Mouse (Mus musculus) heart, postnatal 0 days (tissue): ENCODE results near the gene Agbl4.

Source experiments
- CTCF ChIP-seq: IDR thresholded peaks from 2 replicates; pipeline ENCODE4 v1.5.1; 2016; ENCODE audit warnings: antibody characterized with exemption, control low read depth, low read depth
- EP300 ChIP-seq: IDR thresholded peaks from 2 replicates; pipeline ENCODE4 v1.6.1; 2016; ENCODE audit warnings: antibody characterized with exemption, low read depth

GRCm38 (mm10) chr4:110396221-110396620, 1.2 kb upstream of the Agbl4 start:
- no peak for TF ChIP-seq CTCF
- no peak for TF ChIP-seq EP300
